Mouse (Mus musculus) erythroblast, embryonic 14.5 days (primary cell): ENCODE results near the gene 3110021N24Rik.

Experiments used
- GATA1 ChIP-seq: IDR thresholded peaks from 2 replicates; pipeline ENCODE4 v1.6.1; 2012; ENCODE audit warnings: low read length, inconsistent platforms, mixed read lengths
- TAL1 ChIP-seq: IDR thresholded peaks from 3 replicates; pipeline ENCODE4 v1.6.1; 2012; ENCODE audit warnings: low read length, inconsistent platforms, mixed read lengths

DNA sequence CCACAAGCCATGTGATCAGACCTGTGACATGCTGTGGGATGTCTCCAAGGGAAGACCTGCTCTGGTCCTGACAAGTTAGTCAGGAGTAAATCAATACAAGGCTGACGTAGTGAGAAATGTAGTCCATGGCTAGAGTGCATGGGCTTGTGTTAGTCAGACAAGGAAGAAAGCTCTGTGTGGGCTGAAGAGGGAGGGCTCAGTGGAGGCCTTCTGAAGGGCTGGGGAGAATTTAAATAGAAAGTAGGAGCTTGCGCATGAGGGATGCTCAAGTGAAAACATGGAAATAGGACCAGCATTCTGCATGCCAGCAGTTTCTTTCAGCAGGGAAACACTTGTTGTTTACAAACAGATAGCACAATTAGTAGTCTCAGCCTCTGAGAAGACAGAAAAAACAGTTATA, 84.1 kb downstream of the 3110021N24Rik start:
- TF ChIP-seq GATA1, result no peak
- TF ChIP-seq TAL1, result no peak
